Mouse (Mus musculus) regulatory T cell (primary cell): ENCODE data around the gene Atp6v1g1.

Experiments
- in situ Hi-C: fragments of 300-600 bp; cut with MboI, MseI; formaldehyde crosslinking; loops from one replicate; pipeline ENCODE4 v1.15.1; 2025; ENCODE audit warnings: high pct_unique_total_duplicates

Gene Atp6v1g1

DNA sequence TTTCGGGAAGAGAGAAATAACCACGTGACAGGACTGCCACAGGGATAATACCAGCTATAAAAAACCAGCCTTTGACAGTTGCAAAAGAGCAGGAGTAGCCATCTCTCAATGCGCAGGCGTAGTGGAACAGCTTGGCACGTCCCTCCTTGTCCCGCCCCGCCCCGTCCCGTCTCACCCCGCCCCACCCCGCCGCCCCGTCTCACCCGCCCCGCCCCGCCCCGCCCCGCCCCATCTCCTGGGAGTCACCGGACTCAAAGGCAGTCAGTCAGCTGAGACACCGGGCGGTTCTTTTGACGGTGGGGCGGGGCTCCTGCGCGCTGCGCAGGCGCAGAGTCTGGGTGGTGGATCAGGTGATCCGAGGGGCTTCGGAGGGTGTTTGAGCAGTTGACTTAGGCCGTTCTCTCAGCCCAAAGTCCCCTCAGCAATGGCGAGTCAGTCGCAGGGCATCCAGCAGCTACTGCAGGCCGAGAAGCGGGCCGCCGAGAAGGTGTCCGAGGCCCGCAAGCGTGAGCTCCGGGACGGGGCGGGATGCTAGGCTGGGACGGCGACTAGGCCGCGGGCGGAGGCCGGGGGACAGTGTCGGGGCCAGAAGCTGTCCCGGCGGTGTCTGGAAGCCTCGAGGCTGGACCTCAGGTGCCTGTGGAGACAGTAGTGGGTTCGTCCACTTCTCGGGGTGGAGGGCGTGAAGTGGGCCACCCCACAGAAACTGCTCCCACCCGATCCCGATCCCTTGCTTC is at the start of gene Atp6v1g1:
Gene Atp6v1g1, plus strand, starts transcription at position 279 of the 737 bp plus-strand sequence.
- in situ Hi-C loops: loop anchor here (10.0 kb wide), 1 partner anchor 490 kb away; no protein-coding TSS in a partner anchor

DNA sequence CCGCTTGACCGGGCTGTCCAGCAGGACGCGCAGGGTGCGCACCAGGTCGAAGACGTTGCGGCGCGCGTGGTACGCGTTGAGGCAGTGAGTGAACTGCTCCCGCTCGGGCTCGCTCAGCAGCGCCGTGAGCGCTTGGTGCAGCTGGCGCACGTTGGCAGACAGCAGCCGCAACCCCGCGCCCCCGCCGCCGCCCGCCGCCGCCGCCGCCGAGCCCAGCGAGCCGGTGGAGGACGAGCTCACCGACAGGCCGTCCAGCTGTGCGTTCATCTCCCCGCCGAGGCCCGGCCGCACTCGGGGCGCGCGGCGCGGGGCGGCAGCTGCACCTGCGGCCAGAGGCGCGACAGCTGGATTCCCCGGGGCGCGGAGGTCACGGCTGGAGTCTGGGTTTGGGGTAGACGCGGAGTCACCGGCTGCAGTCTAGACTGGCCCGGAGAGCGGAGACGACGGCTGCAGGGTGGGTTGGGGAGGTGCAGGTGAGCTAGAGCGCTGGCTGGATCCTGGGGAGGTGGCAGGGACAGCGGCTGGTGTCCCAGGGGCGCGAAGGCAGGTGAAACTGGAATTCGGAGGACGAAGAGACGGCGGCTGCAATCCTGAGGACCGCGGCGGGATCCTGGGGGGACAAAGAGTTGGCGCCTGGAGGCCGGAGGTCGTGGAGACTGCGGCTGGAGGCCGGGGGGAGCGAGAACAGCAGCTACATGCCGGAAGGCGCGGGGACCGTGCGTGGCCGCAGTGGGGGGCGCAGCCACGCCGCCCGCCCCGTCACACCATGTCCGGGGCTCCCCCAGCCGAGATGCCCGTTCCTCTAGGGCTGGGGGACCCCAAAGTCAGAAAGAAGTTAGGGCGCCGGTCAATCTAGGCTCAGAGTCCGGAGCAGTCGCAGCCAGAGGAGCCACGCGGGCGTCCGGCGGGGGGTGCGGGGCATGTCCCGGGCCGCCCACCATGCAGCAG is 49.3 kb upstream of the Atp6v1g1 start:
- in situ Hi-C loops: loop anchor here (5.0 kb wide), 1 partner anchor 78 kb away; no protein-coding TSS in a partner anchor

DNA sequence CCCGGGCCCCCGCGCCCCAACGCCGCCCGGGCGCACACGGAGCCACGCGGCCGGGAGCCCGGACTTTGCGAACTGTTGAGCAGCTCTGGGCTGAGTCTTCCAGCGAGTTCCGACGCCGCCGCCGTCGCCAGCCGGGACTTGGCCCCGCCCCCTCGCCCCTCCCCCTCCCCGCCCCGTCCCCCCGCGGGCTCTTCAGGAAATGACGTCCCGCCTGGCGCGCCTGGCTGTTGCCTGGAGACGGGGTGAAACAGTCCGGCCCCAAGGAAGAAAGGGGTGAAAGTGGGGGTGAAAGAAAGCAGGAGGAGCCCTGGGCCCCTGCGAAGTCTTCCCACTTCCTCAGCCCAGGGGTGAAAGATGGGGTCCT is 48.7 kb upstream of the Atp6v1g1 start, which contains the start of gene Whrn:
Gene Whrn, minus strand, starts transcription at position 77 of the 364 bp plus-strand sequence.
- in situ Hi-C loops: loop anchor here (5.0 kb wide), 1 partner anchor 79 kb away; no protein-coding TSS in a partner anchor

DNA sequence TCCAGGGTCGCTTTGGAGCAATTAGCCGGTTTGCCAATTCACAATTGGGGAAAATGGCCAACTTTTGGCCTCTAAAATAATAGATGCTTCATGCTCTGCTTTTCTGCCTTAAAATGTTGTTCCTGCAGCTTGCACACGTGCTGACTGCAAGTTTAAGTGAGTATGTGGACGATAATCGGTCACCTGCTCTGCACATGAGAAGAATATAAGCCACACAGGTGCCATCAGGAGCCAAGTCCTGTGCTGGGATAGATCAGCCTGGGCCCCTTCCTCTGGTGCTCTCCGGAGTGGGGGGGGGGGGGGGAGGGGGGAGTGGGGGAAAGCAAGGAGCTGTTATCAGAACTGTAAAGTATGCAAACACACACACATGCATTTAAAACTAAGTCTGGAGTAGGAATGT is 48.3 kb upstream of the Atp6v1g1 start:
- in situ Hi-C loops: loop anchor here (5.0 kb wide), 1 partner anchor 79 kb away; no protein-coding TSS in a partner anchor

DNA sequence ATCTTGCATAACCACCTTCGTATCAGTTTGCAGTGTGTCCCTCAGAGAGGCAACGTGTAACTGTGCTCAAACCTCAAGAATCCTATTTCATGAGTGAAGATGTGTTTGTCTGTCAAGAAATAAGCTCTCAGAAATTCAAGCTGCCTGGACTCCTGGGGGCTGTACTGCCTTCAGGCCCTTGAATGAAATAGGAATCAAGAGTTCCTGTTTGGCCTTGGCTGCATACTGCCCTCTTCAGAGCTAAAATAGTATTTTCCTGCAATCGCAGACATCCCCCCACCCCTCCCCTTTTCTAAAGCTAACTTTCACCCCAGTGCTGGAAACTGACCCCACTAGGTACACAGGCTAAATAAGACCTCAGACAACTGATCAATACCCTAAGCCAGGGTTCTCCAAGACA is 46.2 kb upstream of the Atp6v1g1 start:
- in situ Hi-C loops: loop anchor here (5.0 kb wide), 1 partner anchor 81 kb away; no protein-coding TSS in a partner anchor

DNA sequence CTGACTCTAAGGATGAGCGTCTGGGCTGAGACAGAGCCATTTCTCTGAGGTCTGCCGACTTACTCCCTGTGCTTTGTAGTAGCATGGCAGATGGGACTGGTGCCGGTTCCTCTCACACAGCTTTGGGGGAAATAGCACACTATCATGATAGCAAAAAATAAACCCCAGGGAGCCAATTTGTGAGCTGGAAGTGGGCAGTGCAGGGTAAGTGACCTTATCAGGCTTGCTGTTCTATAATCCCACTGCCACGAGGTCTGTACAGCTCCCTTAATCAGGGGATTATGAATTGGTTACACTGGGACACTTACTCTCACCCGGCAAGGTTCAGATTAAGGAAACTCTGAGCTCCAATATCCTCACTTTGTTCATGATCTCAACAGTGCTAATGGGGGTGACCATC is 43.5 kb upstream of the Atp6v1g1 start:
- in situ Hi-C loops: loop anchor here (10.0 kb wide), 1 partner anchor 334 kb away; no protein-coding TSS in a partner anchor

DNA sequence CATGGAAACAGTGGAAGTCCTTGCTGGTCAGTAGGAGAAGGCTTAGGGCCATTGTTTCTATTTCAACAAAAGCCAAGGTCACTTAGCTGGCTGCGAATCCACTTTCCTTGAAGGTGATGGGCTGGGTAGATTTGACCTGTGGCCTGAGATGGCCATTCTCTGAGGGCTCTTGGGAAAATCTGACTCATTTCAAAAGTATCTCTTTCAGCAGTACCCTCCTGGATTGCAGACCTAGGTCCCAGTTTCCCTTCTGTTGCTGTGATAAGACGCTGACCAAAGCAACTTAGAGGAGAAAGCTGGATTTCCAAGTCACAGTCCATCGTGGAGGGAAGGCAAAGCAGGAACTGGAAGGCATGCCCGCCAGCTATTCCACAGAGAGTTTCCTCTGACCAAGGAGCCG is 40.6 kb upstream of the Atp6v1g1 start:
- in situ Hi-C loops: loop anchor here (10.0 kb wide), 1 partner anchor 331 kb away; no protein-coding TSS in a partner anchor

DNA sequence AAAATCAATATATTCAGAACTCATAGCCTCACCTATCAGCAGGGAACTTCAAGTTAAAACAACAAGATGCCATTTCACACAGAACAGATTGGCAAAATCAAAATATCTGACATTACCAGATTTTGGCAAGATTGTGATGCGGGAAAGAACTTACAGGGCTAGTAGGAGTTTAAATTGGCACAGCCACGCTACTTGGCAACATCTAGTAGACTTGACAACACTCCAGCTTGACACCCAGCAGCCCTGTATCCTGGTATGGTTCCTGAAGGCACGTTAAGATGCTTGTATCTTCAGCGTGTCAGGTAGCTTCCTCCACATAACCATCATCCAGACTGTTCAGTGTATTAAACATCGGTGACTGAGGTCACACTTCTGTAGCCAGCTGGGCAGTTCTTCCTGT is 37.1 kb upstream of the Atp6v1g1 start:
- in situ Hi-C loops: loop anchor here (5.0 to 10.0 kb wide), 2 partner anchors 327 to 440 kb away; no protein-coding TSS in a partner anchor

DNA sequence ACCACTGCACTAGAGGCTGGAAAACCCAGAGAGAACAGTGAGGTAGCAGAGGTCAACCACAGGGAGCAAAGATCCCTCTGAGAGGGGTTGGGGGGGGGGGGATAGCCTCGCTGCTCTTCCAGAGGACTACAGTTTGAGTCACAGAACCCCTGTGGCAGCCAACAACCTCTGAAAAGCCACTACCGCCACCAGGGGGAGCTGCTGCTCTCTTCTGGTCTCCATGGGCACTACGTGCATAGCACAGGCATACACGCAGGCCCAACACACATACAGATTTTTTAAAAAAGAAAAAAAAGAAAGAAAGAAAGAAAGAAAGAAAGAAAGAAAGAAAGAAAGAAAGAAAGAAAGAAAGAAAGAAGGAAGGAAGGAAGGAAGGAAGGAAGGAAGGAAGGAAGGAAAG is 36.3 kb upstream of the Atp6v1g1 start:
- in situ Hi-C loops: loop anchor here (5.0 to 10.0 kb wide), 2 partner anchors 327 to 439 kb away; no protein-coding TSS in a partner anchor

DNA sequence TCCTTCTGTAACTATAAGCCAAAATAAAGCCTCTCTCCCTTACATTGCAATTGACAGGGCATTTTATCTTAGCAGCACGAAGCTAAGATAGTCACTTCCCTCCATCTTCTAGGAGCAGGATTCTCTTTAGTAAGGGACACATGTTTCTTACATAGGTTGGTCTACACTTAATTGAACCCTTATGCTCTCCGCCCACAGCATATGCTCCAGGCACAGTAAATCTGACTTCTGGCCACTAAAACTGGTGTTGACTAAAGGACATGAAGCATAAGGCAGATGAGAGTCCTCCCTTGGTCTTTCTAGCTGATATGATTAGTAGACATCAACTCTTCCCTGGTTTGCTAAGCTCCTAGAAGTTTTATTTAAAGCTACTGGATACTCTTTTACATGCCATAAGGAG is 31.7 kb upstream of the Atp6v1g1 start:
- in situ Hi-C loops: no loop called here

DNA sequence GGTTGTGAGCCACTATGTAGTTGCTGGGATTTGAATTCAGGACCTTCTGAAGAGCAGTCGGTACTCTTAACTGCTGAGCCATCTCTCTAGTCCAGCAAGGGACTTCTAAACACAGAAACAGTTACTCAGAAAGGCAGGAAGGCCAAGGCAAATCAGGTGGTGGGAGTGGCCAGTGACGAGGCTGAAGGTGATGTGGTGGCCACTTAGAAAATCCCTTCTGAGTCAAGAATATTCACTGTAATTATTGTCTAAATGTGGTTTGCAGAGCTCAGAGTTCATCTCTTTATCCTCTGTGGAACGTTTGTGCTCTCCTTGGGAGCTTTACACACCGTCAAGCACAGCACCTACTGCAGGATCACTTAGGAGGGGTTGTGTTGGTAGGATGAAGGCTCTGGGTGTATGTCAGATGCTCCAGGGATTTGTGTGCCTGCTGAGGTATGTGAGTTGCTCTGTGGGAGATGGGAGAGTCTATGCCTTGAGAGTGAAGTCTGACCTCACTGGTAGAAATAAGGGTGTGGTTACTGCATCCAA is 30.1 kb upstream of the Atp6v1g1 start:
- in situ Hi-C loops: no loop called here

DNA sequence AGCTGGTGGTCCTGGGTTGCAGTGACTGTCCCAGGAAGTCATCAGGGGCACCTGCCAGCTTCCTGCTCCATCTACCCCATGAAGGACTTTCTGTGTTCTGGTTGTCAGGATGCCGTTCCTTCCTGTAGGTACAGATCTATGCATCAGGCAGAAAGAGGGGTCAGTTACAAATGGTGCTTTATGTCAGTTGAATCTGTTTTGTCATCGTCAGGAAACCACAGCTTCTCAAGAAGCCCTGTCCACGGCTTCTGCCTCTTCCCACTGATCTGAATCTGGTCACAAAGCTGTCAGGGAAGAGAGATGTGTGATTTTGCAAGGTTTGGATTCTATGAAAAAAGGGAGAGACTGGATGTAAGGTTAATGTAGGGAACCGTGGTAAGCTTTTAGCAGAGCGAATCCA is 29.6 kb upstream of the Atp6v1g1 start:
- in situ Hi-C loops: no loop called here

DNA sequence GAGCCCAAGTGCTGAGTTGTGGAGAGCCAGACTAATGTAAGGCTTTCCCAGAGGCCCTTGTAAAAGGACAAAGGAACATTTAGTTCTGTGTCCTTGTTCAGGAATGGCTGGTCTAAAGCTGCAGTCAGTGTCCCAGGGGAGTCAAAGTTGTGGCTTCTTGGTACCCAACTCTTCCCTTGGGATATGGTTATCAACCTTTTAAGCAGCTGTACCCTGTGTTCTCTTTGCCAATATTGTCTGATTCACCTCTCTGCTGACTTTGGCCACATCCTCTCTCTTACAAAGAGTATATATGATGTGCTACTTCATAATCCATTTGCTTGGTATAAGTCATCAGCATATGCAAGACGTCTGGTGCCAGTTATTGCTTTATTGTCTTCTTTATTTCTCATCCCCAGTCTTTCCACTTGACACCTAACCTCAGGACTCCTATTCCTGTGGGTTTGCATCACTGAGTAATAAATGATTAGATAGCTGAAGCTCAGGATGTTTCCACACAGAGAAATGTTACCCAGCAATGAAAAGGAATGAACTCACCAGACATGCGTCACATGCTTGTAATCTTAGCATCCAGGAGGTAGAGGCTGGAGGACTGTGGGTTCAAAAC is 22.7 kb upstream of the Atp6v1g1 start:
- in situ Hi-C loops: no loop called here

DNA sequence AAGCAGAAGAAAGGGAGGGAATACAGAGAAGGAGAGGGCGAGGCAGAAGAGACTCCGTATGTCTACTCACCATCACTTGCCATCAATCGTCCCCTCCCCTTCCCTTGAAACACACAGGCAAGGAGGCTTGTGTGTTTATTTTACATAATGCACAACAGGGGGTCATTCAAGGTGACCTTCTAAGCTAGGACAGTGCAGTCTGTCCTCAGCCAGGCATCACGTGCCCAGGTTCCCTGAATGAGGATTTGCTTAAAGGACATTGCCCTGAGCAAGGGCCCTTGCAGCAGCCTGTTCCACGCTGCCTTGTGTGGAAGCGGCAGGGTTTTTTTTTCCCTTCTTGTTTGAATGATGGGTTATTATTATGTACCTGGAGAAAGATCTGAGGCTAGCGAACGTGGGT is 19.1 kb upstream of the Atp6v1g1 start:
- in situ Hi-C loops: no loop called here

DNA sequence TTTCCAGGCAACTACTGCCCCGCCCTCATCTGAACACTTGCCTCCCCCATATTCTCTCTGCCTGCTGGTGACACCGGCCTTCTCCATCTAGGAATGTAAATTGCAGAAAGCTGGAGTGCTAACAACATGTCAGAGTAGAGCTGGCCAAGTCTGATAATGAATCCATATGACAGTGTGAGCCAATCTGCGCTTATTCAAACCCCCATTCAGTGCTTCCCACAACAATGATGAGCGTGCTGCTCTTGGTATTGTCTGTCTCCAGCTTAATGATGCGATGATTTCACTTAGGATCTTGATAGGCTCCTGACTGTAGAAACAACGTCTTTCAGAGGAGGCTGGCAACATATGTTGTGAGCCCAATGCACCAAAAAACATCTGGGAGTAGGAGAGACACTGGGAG is 15.6 kb upstream of the Atp6v1g1 start:
- in situ Hi-C loops: no loop called here

DNA sequence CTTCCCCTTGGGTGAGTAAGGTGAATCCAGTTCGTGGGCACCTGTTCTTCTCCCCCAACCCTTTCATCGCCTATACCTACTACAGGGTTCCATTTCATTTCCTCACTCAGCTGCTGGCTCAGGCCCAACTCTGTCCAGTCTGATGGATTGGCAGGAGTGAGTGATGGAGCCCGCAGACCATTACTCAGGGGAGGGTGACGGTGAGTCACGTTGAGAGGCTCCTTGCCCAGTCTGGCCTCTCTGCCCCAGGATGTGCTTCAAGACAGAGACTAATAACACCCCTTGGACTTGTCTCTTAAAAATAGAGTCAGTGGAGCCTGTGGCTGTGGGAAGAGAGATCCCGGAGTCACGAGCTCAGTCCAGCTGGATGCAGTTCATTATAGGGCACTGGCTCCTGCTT is 14.2 kb upstream of the Atp6v1g1 start:
- in situ Hi-C loops: no loop called here

DNA sequence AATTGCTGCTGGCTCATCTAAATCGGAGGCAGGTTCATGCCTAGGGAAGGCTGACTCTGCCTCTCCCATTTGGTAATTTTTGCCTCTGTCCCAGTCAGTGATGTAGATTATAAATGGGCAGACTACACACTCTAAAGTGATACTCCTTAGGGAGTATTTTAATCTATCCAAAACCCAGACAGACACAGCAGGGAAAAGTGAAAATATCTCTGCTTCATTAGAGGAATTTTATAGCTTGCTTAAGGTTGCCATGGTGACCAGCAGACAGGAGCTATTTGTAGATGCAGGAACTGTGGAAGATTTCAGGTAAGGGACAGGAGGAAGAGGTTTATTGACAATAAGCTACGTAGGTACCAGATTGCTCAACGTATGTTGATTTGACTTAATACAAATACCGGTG is 7.0 kb upstream of the Atp6v1g1 start:
- in situ Hi-C loops: no loop called here

DNA sequence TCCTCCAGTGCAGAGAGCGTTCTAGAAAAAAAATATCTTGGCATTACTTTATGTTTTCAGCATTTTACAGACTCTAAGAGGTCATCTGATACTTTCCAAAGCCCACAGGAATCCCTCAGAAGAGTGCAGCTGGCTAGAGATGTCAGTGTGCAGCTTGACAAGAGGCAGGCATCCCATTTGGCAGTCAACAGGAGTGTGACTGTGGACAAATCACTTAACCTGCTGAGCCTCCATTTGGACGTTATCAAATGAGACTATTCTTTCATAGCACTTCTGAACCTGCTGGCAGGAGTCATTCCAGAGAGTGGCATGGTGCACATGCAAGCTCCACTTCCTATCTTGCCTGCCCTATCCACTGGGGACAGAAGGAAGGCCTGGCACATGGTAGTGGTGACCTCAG is 2.4 kb upstream of the Atp6v1g1 start:
- in situ Hi-C loops: loop anchor here (10.0 kb wide), 1 partner anchor 487 kb away; no protein-coding TSS in a partner anchor

DNA sequence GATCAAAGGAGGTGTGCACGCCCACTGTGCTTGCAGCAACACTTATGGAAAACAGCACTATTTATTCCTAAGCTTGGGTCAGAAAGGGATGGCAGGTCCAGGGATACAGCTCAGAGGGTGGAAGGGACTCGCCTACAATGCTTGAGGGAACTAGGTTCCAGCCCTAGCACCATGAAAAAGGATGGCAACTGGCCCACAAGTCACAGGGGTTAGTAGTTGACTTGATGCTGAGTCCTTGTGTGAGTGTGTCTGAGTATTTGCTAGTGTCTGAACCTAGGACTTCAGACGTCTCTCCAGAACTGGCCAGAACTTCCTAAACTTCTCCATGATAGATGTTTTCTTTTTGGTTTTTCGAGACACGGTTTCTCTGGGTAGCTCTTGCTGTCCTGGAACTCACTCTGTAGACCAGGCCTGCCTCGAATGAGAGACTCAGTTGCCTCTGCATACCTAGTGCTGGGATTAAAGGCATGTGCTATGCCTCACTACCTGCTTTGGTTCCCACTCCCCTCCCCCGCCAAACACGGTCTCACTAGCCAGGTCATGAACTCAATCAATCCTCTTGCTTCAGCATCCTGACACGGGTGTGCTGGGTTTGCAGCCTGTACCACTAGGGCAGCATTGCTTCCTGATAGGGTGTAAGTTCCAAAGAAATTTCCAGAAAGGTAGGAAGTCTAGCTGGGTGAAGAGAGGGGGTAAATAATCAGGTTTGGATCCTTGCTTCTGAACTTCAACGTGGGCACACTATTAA is 652 bp upstream of the Atp6v1g1 start:
- in situ Hi-C loops: loop anchor here (10.0 kb wide), 1 partner anchor 489 kb away; no protein-coding TSS in a partner anchor

DNA sequence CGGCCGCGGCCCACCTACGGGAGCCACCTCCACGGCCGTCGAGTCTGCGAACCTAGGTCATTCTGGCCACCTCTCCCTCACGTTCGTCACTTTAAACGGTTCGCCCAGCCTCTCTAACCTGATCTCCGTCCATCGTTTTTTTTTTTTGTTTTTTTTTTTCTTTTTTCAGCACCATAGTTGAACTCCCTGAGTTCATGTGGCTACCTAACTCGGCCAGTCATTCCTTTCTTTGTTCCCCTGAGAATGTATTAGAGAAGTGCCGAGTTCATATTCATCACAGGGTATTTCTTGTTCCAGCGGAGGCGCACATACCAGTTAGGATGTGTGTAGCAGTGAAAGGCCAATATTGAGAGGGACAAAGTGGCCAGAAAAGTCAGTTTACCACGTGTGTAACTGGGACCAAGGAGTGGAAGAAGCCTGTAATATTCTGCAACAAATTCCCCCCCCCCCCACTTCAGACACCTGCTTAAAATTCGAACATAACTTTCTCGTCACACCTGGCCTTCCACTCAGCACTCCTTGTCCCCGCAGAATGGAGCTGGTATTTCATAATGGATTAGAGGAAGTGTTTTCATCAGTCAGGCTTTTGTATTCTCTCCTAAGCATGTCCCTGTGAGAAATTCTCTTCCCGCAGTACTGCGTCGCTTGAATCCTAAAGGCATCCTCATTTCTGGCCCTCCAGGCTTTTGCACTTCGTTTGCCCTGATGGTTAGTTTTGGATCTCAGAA is 823 bp downstream of the Atp6v1g1 start:
- in situ Hi-C loops: loop anchor here (10.0 kb wide), 1 partner anchor 491 kb away; no protein-coding TSS in a partner anchor
